Mouse (Mus musculus) forebrain, postnatal 0 days (tissue): Measurements from ENCODE around the gene Metrnl. TPM values are rescaled to one million over a fixed set of nuclear protein-coding genes. Genes with fewer than 3 reads are reported as not detected.

Experiments used
- ATAC-seq: fragments of 200-750 bp; cut with Nextera tagmentation; 2 replicates; pipeline ENCODE4 v1.8.0; 2017; ENCODE audit warnings: mild to moderate bottlenecking, moderate library complexity
- DNase-seq: peaks from one replicate; pipeline ENCODE4 v3.0.0-alpha.2; 2015
- H3K27ac ChIP-seq: fragments of 300-500 bp; sonication (generic); 2 replicates; pipeline ENCODE4 v1.5.1; 2014; ENCODE audit warnings: low read depth, mild to moderate bottlenecking, antibody characterized with exemption, low read length, moderate library complexity, mixed read lengths
- H3K27me3 ChIP-seq: fragments of 300-500 bp; sonication (generic); 2 replicates; pipeline ENCODE4 v1.6.1; 2014; ENCODE audit warnings: mild to moderate bottlenecking, low read length, mixed read lengths; ENCODE audit not compliant: insufficient read depth
- H3K36me3 ChIP-seq: fragments of 300-500 bp; sonication (generic); 2 replicates; pipeline ENCODE4 v1.6.1; 2014; ENCODE audit warnings: mild to moderate bottlenecking, moderate library complexity; ENCODE audit not compliant: insufficient read depth
- H3K4me1 ChIP-seq: fragments of 300-500 bp; sonication (generic); 2 replicates; pipeline ENCODE4 v1.6.1; 2014; ENCODE audit warnings: antibody characterized with exemption; ENCODE audit not compliant: insufficient read depth
- H3K4me2 ChIP-seq: fragments of 300-500 bp; sonication (generic); 2 replicates; pipeline ENCODE4 v1.6.1; 2014; ENCODE audit warnings: low read depth, mild to moderate bottlenecking, moderate library complexity
- H3K4me3 ChIP-seq: fragments of 300-500 bp; sonication (generic); 2 replicates; pipeline ENCODE4 v1.5.1; 2014; ENCODE audit warnings: low read depth, low read length, mixed read lengths
- H3K9ac ChIP-seq: fragments of 300-500 bp; sonication (generic); 2 replicates; pipeline ENCODE4 v1.6.1; 2014; ENCODE audit warnings: mild to moderate bottlenecking
- H3K9me3 ChIP-seq: fragments of 300-500 bp; sonication (generic); 2 replicates; pipeline ENCODE4 v1.6.1; 2016; ENCODE audit warnings: low read length
- CTCF ChIP-seq: sonication (generic); IDR thresholded peaks from 2 replicates; pipeline ENCODE4 v1.5.1; 2016; ENCODE audit warnings: antibody characterized with exemption, control low read depth, low read depth
- WGBS: fragments of 180-500 bp; shearing (Covaris S2); extraction: QIAGEN DNeasy Blood & Tissue Kit; methylation state at CpG from one replicate; pipeline ENCODE4 v1.1.7; 2014; 5-methylcytosine and 5-hydroxymethylcytosine counted together
- polyA plus RNA-seq: library from polyadenylated mRNA; unstranded; fragments of >200 nt; fragmentation: Nextera tagmentation; extraction: Ambion mirVana; gene quantifications from 2 replicates; pipeline ENCODE4 v1.2.1, GENCODE M21; 2015
- total RNA-seq: library from RNA; depleted of rRNA; stranded (reverse); fragments of >200 nt; gene quantifications from 2 replicates; pipeline ENCODE4 v1.2.3, GENCODE M21; 2014; rRNA removed

The Metrnl gene
- total RNA-seq (9.6 and 13.3 TPM in 2 replicates), polyA plus RNA-seq (8.2 and 9.3 TPM in 2 replicates)

- H3K9me3 ChIP-seq: no peaks in the 10 kb centered on the region
- no peaks in the 10 kb centered on the region for H3K36me3 ChIP-seq
- no peak for ATAC-seq
- H3K27ac ChIP-seq: no peak within 1 kb of the TSS; the same call in 1 of the 2 replicates
- H3K4me1 ChIP-seq: no peaks in the 10 kb centered on the region
- peak within 1 kb of the TSS; percentile 65 for H3K4me3 ChIP-seq
- H3K4me2 ChIP-seq: peak within 1 kb of the TSS; percentile 100
- peaks cover 15% of the 10 kb centered on the region; the same call in 1 of the 2 replicates for H3K27me3 ChIP-seq
- TF ChIP-seq CTCF: no peak
- 89% methylated on average over 5 of the region's 5 CpGs for WGBS
- no peak for DNase-seq
- peak within 1 kb of the TSS; percentile 57 for H3K9ac ChIP-seq
Measured at GRCm38 (mm10) chr11:121701244-121701643, at the start of gene Metrnl. Metrnl (plus strand) TSS chr11:121701544.

GRCm38 (mm10) chr11:121651556-121651955 lies 49.8 kb upstream of the Metrnl start:
- Histone ChIP-seq H3K27ac (no peak overlapping the region), H3K9me3 (no peaks in the 10 kb centered on the region), H3K4me2 (no peak overlapping the region), H3K4me3 (no peak overlapping the region), H3K4me1 (no peaks in the 10 kb centered on the region), H3K27me3 (no peaks in the 10 kb centered on the region), H3K9ac (no peak overlapping the region), H3K36me3 (peaks cover 8% of the 10 kb centered on the region; the same call in 1 of the 2 replicates)
- TF ChIP-seq CTCF: no peak
- 93% methylated on average over 9 of the region's 9 CpGs for WGBS
- DNase-seq: no peak
- ATAC-seq: no peak

GRCm38 (mm10) chr11:121651983-121652382 lies 49.4 kb upstream of the Metrnl start:
- Histone ChIP-seq H3K27ac (no peak overlapping the region), H3K9me3 (no peaks in the 10 kb centered on the region), H3K36me3 (peaks cover 8% of the 10 kb centered on the region; the same call in 1 of the 2 replicates), H3K4me3 (no peak overlapping the region), H3K27me3 (no peaks in the 10 kb centered on the region), H3K9ac (no peak overlapping the region), H3K4me1 (no peaks in the 10 kb centered on the region), H3K4me2 (no peak overlapping the region)
- ATAC-seq: no peak
- DNase-seq: no peak
- TF ChIP-seq CTCF: no peak
- WGBS: 94% methylated on average over 5 of the region's 5 CpGs

- 56% methylated on average over 10 of the region's 10 CpGs for WGBS
- Histone ChIP-seq H3K9me3 (no peaks in the 10 kb centered on the region), H3K4me2 (no peak overlapping the region), H3K27me3 (no peaks in the 10 kb centered on the region), H3K27ac (no peak overlapping the region), H3K4me1 (no peaks in the 10 kb centered on the region), H3K4me3 (no peak overlapping the region), H3K36me3 (peaks cover 8% of the 10 kb centered on the region; the same call in 1 of the 2 replicates), H3K9ac (no peak overlapping the region)
- peak; percentile 59 for TF ChIP-seq CTCF
- ATAC-seq (no peak), DNase-seq (peak; percentile 52)
Measured at GRCm38 (mm10) chr11:121652547-121653305, 48.6 kb upstream of the Metrnl start.

- WGBS: 78% methylated on average over 4 of the region's 4 CpGs
- no peak overlapping the region for H3K9ac ChIP-seq
- no peak overlapping the region for H3K27ac ChIP-seq
- no peaks in the 10 kb centered on the region for H3K27me3 ChIP-seq
- no peaks in the 10 kb centered on the region for H3K9me3 ChIP-seq
- no peak overlapping the region for H3K4me2 ChIP-seq
- no peak for ATAC-seq
- no peak for TF ChIP-seq CTCF
- H3K4me1 ChIP-seq: no peaks in the 10 kb centered on the region
- H3K4me3 ChIP-seq: no peak overlapping the region
- H3K36me3 ChIP-seq: peaks cover 5% of the 10 kb centered on the region; the same call in 1 of the 2 replicates
- DNase-seq: no peak
Measured at GRCm38 (mm10) chr11:121653631-121654030, 47.7 kb upstream of the Metrnl start.

- DNase-seq: no peak
- H3K4me3 ChIP-seq: no peak overlapping the region
- H3K4me1 ChIP-seq: no peaks in the 10 kb centered on the region
- WGBS: 82% methylated on average over 9 of the region's 9 CpGs
- no peaks in the 10 kb centered on the region for H3K27me3 ChIP-seq
- no peak overlapping the region for H3K9ac ChIP-seq
- H3K4me2 ChIP-seq: no peak overlapping the region
- no peak overlapping the region for H3K27ac ChIP-seq
- no peak for TF ChIP-seq CTCF
- no peaks in the 10 kb centered on the region for H3K9me3 ChIP-seq
- ATAC-seq: no peak
- no peaks in the 10 kb centered on the region for H3K36me3 ChIP-seq
Measured at GRCm38 (mm10) chr11:121654406-121654945, 46.9 kb upstream of the Metrnl start.

- WGBS: 91% methylated on average over 6 of the region's 6 CpGs
- no peaks in the 10 kb centered on the region for H3K9me3 ChIP-seq
- no peaks in the 10 kb centered on the region for H3K4me1 ChIP-seq
- ATAC-seq (no peak), DNase-seq (no peak)
- H3K4me3 ChIP-seq: no peak overlapping the region
- no peak overlapping the region for H3K27ac ChIP-seq
- TF ChIP-seq CTCF: no peak
- H3K36me3 ChIP-seq: no peaks in the 10 kb centered on the region
- no peak overlapping the region for H3K9ac ChIP-seq
- H3K27me3 ChIP-seq: no peaks in the 10 kb centered on the region
- no peak overlapping the region for H3K4me2 ChIP-seq
Measured at GRCm38 (mm10) chr11:121655166-121655806, 46.1 kb upstream of the Metrnl start.
